Mouse (Mus musculus): ENCODE measurements around the gene Nppa. TPM values are rescaled to one million over a fixed set of nuclear protein-coding genes. Genes with fewer than 3 reads are reported as not detected.

The Nppa gene
- total and polyA plus RNA-seq, 3 experiments, result 0.26 TPM; not detected in 2

DNA sequence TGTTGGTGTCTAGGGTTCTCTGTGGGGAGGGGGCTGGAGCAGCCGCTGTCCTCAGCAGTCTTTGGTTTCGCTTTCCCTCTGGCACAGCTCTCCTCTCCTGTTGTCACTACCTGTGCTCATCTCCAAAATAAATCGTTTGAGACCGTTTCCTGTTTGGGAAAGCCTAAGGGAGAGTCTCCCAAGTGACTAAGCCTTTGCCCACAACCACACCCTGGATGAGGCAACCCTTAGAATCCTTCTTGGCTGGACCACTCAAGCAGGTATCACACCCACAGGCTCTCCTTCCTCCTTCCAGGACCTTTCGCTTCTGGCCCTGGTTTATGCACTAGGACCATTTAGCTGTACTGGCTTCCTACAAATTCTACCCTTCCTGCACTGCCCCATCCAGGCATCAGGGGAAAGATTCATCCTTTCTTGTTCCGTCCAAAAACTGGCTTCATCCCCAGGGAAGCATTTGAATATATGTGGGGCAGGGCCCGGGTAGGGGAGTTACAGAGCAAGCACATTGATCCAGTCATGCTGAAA is 6.9 kb upstream of the Nppa start:
- TF ChIP-seq ETS1 (IDR thresholded peaks at IDR 0.05; ENCODE audit: low read depth, low read length), result no peak
- TF ChIP-seq MXI1 (IDR thresholded peaks at IDR 0.05; ENCODE audit: low read depth, low read length), result no peak
- no peak for TF ChIP-seq HCFC1 (IDR thresholded peaks at IDR 0.05; ENCODE audit: low read depth, low read length)
- TF ChIP-seq MAZ (IDR thresholded peaks at IDR 0.05; ENCODE audit: low read depth, low read length), result no peak
- no peak for TF ChIP-seq KAT2A (conservative IDR thresholded peaks at IDR 0.05; ENCODE audit: low read depth, low read length)
- no peak for TF ChIP-seq ZC3H11A (IDR thresholded peaks at IDR 0.05; ENCODE audit: low read depth, low read length)
- no peak for TF ChIP-seq ZNF384 (IDR thresholded peaks at IDR 0.05; ENCODE audit: low read depth, low read length)
- no peak for TF ChIP-seq POLR2AphosphoS5 (IDR thresholded peaks at IDR 0.05; ENCODE audit: borderline replicate concordance, low read depth, low read length)
- no peak for TF ChIP-seq UBTF (IDR thresholded peaks at IDR 0.05; ENCODE audit: borderline replicate concordance, insufficient read depth, low read depth, low read length)
- TF ChIP-seq RCOR1 (IDR thresholded peaks at IDR 0.05; ENCODE audit: low read depth, low read length), result no peak
- no peak for TF ChIP-seq ELF1 (IDR thresholded peaks at IDR 0.05; ENCODE audit: low read depth, low read length)
- TF ChIP-seq SMC3 (IDR thresholded peaks at IDR 0.05; ENCODE audit: low read depth, low read length), result no peak
- no peak for TF ChIP-seq JUND (IDR thresholded peaks at IDR 0.05; ENCODE audit: low read depth, low read length)
- TF ChIP-seq ZMIZ1 (IDR thresholded peaks at IDR 0.05; ENCODE audit: low read depth, low read length), result no peak
- TF ChIP-seq MAFK (IDR thresholded peaks at IDR 0.05; ENCODE audit: borderline replicate concordance, low read depth, low read length), result no peak
- TF ChIP-seq USF2 (IDR thresholded peaks at IDR 0.05; ENCODE audit: borderline replicate concordance in 1 of 2, insufficient read depth in 1 of 2, low read depth in 1 of 2, low read length in 2 of 2), result no peak
- no peak for TF ChIP-seq NELFE (IDR thresholded peaks at IDR 0.05; ENCODE audit: low read depth, low read length)
- TF ChIP-seq GATA1 (IDR thresholded peaks at IDR 0.05; ENCODE audit: low read depth, low read length), result no peak
- H3K4me3 ChIP-seq (ENCODE audit: control insufficient read depth in 1 of 2, insufficient read depth in 1 of 2, low read depth in 2 of 2, low read length in 2 of 2), result no peak overlapping the region
- no peaks in the 10 kb centered on the region for H3K4me1 ChIP-seq (ENCODE audit: control insufficient read depth in 1 of 2, insufficient read depth in 2 of 2, low read length in 2 of 2)
- no peak overlapping the region for H3K9ac ChIP-seq (ENCODE audit: control insufficient read depth, low read depth, low read length, poor library complexity, severe bottlenecking)
- no peaks in the 10 kb centered on the region for H3K36me3 ChIP-seq (ENCODE audit: control insufficient read depth in 1 of 2, insufficient read depth in 2 of 2, low read length in 2 of 2)
- H3K79me2 ChIP-seq (ENCODE audit: control insufficient read depth, insufficient read depth, low read length, poor library complexity), result no peaks in the 10 kb centered on the region
- H3K27me3 ChIP-seq (ENCODE audit: control insufficient read depth in 1 of 2, insufficient read depth in 2 of 2, low read length in 2 of 2), result no peaks in the 10 kb centered on the region; a peak in 1 of 4 replicates
- no peaks in the 10 kb centered on the region for H3K9me3 ChIP-seq (replicated peaks; ENCODE audit: insufficient read depth, low read length)
- DNase-seq (ENCODE audit: low read depth, low spot score), result no peak
- no peak overlapping the region for H3K27ac ChIP-seq (ENCODE audit: control insufficient read depth, low read depth, low read length)

GRCm38 (mm10) chr4:147995311-147995710 is 5.2 kb upstream of the Nppa start:
- Histone ChIP-seq H3K27ac (ENCODE audit: control insufficient read depth, low read depth, low read length) (no peak overlapping the region), H3K27me3 (ENCODE audit: control insufficient read depth in 1 of 2, insufficient read depth in 2 of 2, low read length in 2 of 2) (no peaks in the 10 kb centered on the region), H3K9ac (ENCODE audit: control insufficient read depth, low read depth, low read length, poor library complexity, severe bottlenecking) (no peak overlapping the region), H3K79me2 (ENCODE audit: control insufficient read depth, insufficient read depth, low read length, poor library complexity) (no peaks in the 10 kb centered on the region), H3K4me3 (ENCODE audit: control insufficient read depth in 1 of 2, insufficient read depth in 1 of 2, low read depth in 2 of 2, low read length in 2 of 2) (no peak overlapping the region), H3K9me3 (replicated peaks; ENCODE audit: insufficient read depth, low read length) (no peaks in the 10 kb centered on the region), H3K36me3 (ENCODE audit: control insufficient read depth in 1 of 2, insufficient read depth in 2 of 2, low read length in 2 of 2) (no peaks in the 10 kb centered on the region), H3K4me1 (ENCODE audit: control insufficient read depth in 1 of 2, insufficient read depth in 2 of 2, low read length in 2 of 2) (no peaks in the 10 kb centered on the region)
- DNase-seq (ENCODE audit: low read depth, low spot score), result no peak
- no peak for TF ChIP-seq GABPA (IDR thresholded peaks at IDR 0.05; ENCODE audit: low read depth, low read length)
